Mouse (Mus musculus): ENCODE data around the gene Slc9a9. TPM values are rescaled to one million over a fixed set of nuclear protein-coding genes. Genes with fewer than 3 reads are reported as not detected.
A peak's percentile ranks its signal among the peaks of the same experiment; 100 is the strongest.

The Slc9a9 gene
- polyA plus RNA-seq, 1 experiment from 2014 or later, result 6.6 TPM

GRCm38 (mm10) chr9:95060702-95061101 is 391.0 kb downstream of the Slc9a9 start:
- no peak for ATAC-seq
- Histone ChIP-seq H3K27me3 (ENCODE audit: control insufficient read depth, insufficient read depth, low read depth, low read length) (no peaks in the 10 kb centered on the region), H3K9ac (ENCODE audit: low read depth, low read length) (no peak overlapping the region), H3K9me3 (replicated peaks; ENCODE audit: control insufficient read depth, low read length, poor library complexity, severe bottlenecking) (no peaks in the 10 kb centered on the region), H3K36me3 (ENCODE audit: control insufficient read depth, insufficient read depth, low read length) (no peaks in the 10 kb centered on the region), H3K4me1 (ENCODE audit: control insufficient read depth, insufficient read depth, low read length) (no peaks in the 10 kb centered on the region), H3K4me2 (ENCODE audit: low read length) (no peak overlapping the region), H3K4me3 (ENCODE audit: low read depth, low read length) (no peak overlapping the region), H3K27ac (ENCODE audit: low read length) (no peak overlapping the region)
- WGBS, result 95% methylated on average over 4 of the region's 4 CpGs

GRCm38 (mm10) chr9:95067037-95067436 is 397.3 kb downstream of the Slc9a9 start:
- 66% methylated on average over 2 of the region's 3 CpGs for WGBS
- Histone ChIP-seq H3K27ac (ENCODE audit: low read length) (no peak overlapping the region), H3K36me3 (ENCODE audit: control insufficient read depth, insufficient read depth, low read length) (no peaks in the 10 kb centered on the region), H3K4me1 (ENCODE audit: control insufficient read depth, insufficient read depth, low read length) (0 out of 2 replicates have a peak, but pooled peaks cover 5% of the 10 kb centered on the region), H3K27me3 (ENCODE audit: control insufficient read depth, insufficient read depth, low read depth, low read length) (no peaks in the 10 kb centered on the region), H3K4me2 (ENCODE audit: low read length) (no peak overlapping the region), H3K4me3 (ENCODE audit: low read depth, low read length) (no peak overlapping the region), H3K9ac (ENCODE audit: low read depth, low read length) (no peak overlapping the region), H3K9me3 (replicated peaks; ENCODE audit: control insufficient read depth, low read length, poor library complexity, severe bottlenecking) (no peaks in the 10 kb centered on the region; the same call in 1 of the 2 replicates)
- ATAC-seq, result no peak

- H3K36me3 ChIP-seq (ENCODE audit: control insufficient read depth, insufficient read depth, low read length), result no peaks in the 10 kb centered on the region
- no peak overlapping the region for H3K27ac ChIP-seq (ENCODE audit: low read length)
- no peak overlapping the region for H3K9ac ChIP-seq (ENCODE audit: low read depth, low read length)
- no peaks in the 10 kb centered on the region; the same call in 1 of the 2 replicates for H3K9me3 ChIP-seq (replicated peaks; ENCODE audit: control insufficient read depth, low read length, poor library complexity, severe bottlenecking)
- no peaks in the 10 kb centered on the region for H3K27me3 ChIP-seq (ENCODE audit: control insufficient read depth, insufficient read depth, low read depth, low read length)
- 98% methylated on average over 2 of the region's 2 CpGs for WGBS
- H3K4me2 ChIP-seq (ENCODE audit: low read length), result no peak overlapping the region
- H3K4me3 ChIP-seq (ENCODE audit: low read depth, low read length), result no peak overlapping the region
- no peak for ATAC-seq
- 0 out of 2 replicates have a peak, but pooled peaks cover 5% of the 10 kb centered on the region for H3K4me1 ChIP-seq (ENCODE audit: control insufficient read depth, insufficient read depth, low read length)
These were observed 398.8 kb downstream of the Slc9a9 start for GRCm38 (mm10) chr9:95068466-95068865.

GRCm38 (mm10) chr9:95070832-95071519 is 401.3 kb downstream of the Slc9a9 start:
- WGBS, result 65% methylated on average over 13 of the region's 13 CpGs
- no peak overlapping the region for H3K4me2 ChIP-seq (ENCODE audit: low read length)
- H3K27ac ChIP-seq (ENCODE audit: low read length), result no peak overlapping the region
- peaks cover 16% of the 10 kb centered on the region for H3K4me1 ChIP-seq (ENCODE audit: control insufficient read depth, insufficient read depth, low read length)
- H3K36me3 ChIP-seq (ENCODE audit: control insufficient read depth, insufficient read depth, low read length), result no peaks in the 10 kb centered on the region
- no peak for ATAC-seq
- no peaks in the 10 kb centered on the region; the same call in 1 of the 2 replicates for H3K9me3 ChIP-seq (replicated peaks; ENCODE audit: control insufficient read depth, low read length, poor library complexity, severe bottlenecking)
- no peak overlapping the region for H3K4me3 ChIP-seq (ENCODE audit: low read depth, low read length)
- no peak overlapping the region for H3K9ac ChIP-seq (ENCODE audit: low read depth, low read length)
- no peaks in the 10 kb centered on the region for H3K27me3 ChIP-seq (ENCODE audit: control insufficient read depth, insufficient read depth, low read depth, low read length)

GRCm38 (mm10) chr9:95072450-95072955 is 402.8 kb downstream of the Slc9a9 start:
- H3K9me3 ChIP-seq (replicated peaks; ENCODE audit: control insufficient read depth, low read length, poor library complexity, severe bottlenecking), result no peaks in the 10 kb centered on the region; the same call in 1 of the 2 replicates
- H3K27ac ChIP-seq (ENCODE audit: low read length), result no peak overlapping the region
- H3K36me3 ChIP-seq (ENCODE audit: control insufficient read depth, insufficient read depth, low read length), result no peaks in the 10 kb centered on the region
- no peaks in the 10 kb centered on the region for H3K27me3 ChIP-seq (ENCODE audit: control insufficient read depth, insufficient read depth, low read depth, low read length)
- H3K4me2 ChIP-seq (ENCODE audit: low read length), result no peak overlapping the region
- WGBS, result 75% methylated on average over 14 of the region's 14 CpGs
- H3K9ac ChIP-seq (ENCODE audit: low read depth, low read length), result no peak overlapping the region
- H3K4me1 ChIP-seq (ENCODE audit: control insufficient read depth, insufficient read depth, low read length), result peaks cover 18% of the 10 kb centered on the region
- no peak overlapping the region for H3K4me3 ChIP-seq (ENCODE audit: low read depth, low read length)
- no peak for ATAC-seq

- Histone ChIP-seq H3K9ac (ENCODE audit: low read depth, low read length) (no peak overlapping the region), H3K36me3 (ENCODE audit: control insufficient read depth, insufficient read depth, low read length) (no peaks in the 10 kb centered on the region), H3K27me3 (ENCODE audit: control insufficient read depth, insufficient read depth, low read depth, low read length) (no peaks in the 10 kb centered on the region), H3K4me2 (ENCODE audit: low read length) (no peak overlapping the region), H3K27ac (ENCODE audit: low read length) (no peak overlapping the region), H3K4me1 (ENCODE audit: control insufficient read depth, insufficient read depth, low read length) (peaks cover 18% of the 10 kb centered on the region), H3K9me3 (replicated peaks; ENCODE audit: control insufficient read depth, low read length, poor library complexity, severe bottlenecking) (no peaks in the 10 kb centered on the region; the same call in 1 of the 2 replicates), H3K4me3 (ENCODE audit: low read depth, low read length) (no peak overlapping the region)
- 14% methylated on average over 8 of the region's 8 CpGs for WGBS
- ATAC-seq, result no peak
These were observed 404.0 kb downstream of the Slc9a9 start for GRCm38 (mm10) chr9:95073691-95074090.

- no peak overlapping the region for H3K4me3 ChIP-seq (ENCODE audit: low read depth, low read length)
- WGBS, result 48% methylated on average over 12 of the region's 12 CpGs
- H3K4me1 ChIP-seq (ENCODE audit: control insufficient read depth, insufficient read depth, low read length), result peaks cover 18% of the 10 kb centered on the region
- no peaks in the 10 kb centered on the region for H3K36me3 ChIP-seq (ENCODE audit: control insufficient read depth, insufficient read depth, low read length)
- no peaks in the 10 kb centered on the region for H3K9me3 ChIP-seq (replicated peaks; ENCODE audit: control insufficient read depth, low read length, poor library complexity, severe bottlenecking)
- no peaks in the 10 kb centered on the region for H3K27me3 ChIP-seq (ENCODE audit: control insufficient read depth, insufficient read depth, low read depth, low read length)
- no peak overlapping the region for H3K27ac ChIP-seq (ENCODE audit: low read length)
- H3K4me2 ChIP-seq (ENCODE audit: low read length), result no peak overlapping the region
- ATAC-seq, result peak; percentile 55; the same call in 1 of the 2 replicates
- no peak overlapping the region for H3K9ac ChIP-seq (ENCODE audit: low read depth, low read length)
These were observed 406.1 kb downstream of the Slc9a9 start for GRCm38 (mm10) chr9:95075856-95076255.

GRCm38 (mm10) chr9:95077938-95078337 is 408.2 kb downstream of the Slc9a9 start:
- H3K27me3 ChIP-seq (ENCODE audit: control insufficient read depth, insufficient read depth, low read depth, low read length), result no peaks in the 10 kb centered on the region
- 85% methylated on average over 5 of the region's 5 CpGs for WGBS
- H3K4me2 ChIP-seq (ENCODE audit: low read length), result no peak overlapping the region
- peaks cover 13% of the 10 kb centered on the region for H3K4me1 ChIP-seq (ENCODE audit: control insufficient read depth, insufficient read depth, low read length)
- H3K9me3 ChIP-seq (replicated peaks; ENCODE audit: control insufficient read depth, low read length, poor library complexity, severe bottlenecking), result no peaks in the 10 kb centered on the region
- no peak overlapping the region for H3K27ac ChIP-seq (ENCODE audit: low read length)
- no peak overlapping the region for H3K9ac ChIP-seq (ENCODE audit: low read depth, low read length)
- H3K4me3 ChIP-seq (ENCODE audit: low read depth, low read length), result no peak overlapping the region
- 0 out of 2 replicates have a peak, but pooled peaks have one; percentile 9 for ATAC-seq
- H3K36me3 ChIP-seq (ENCODE audit: control insufficient read depth, insufficient read depth, low read length), result no peaks in the 10 kb centered on the region

GRCm38 (mm10) chr9:95078626-95079025 is 408.9 kb downstream of the Slc9a9 start:
- Histone ChIP-seq H3K4me1 (ENCODE audit: control insufficient read depth, insufficient read depth, low read length) (peaks cover 12% of the 10 kb centered on the region), H3K4me3 (ENCODE audit: low read depth, low read length) (no peak overlapping the region), H3K36me3 (ENCODE audit: control insufficient read depth, insufficient read depth, low read length) (no peaks in the 10 kb centered on the region), H3K27me3 (ENCODE audit: control insufficient read depth, insufficient read depth, low read depth, low read length) (no peaks in the 10 kb centered on the region), H3K9me3 (replicated peaks; ENCODE audit: control insufficient read depth, low read length, poor library complexity, severe bottlenecking) (no peaks in the 10 kb centered on the region), H3K27ac (ENCODE audit: low read length) (no peak overlapping the region), H3K9ac (ENCODE audit: low read depth, low read length) (no peak overlapping the region), H3K4me2 (ENCODE audit: low read length) (no peak overlapping the region)
- no peak for ATAC-seq
- 66% methylated on average over 3 of the region's 3 CpGs for WGBS

All from midbrain, embryonic 16.5 days (tissue).